Mouse (Mus musculus): ENCODE data around the gene Gpr150. TPM values are rescaled to one million over a fixed set of nuclear protein-coding genes. Genes with fewer than 3 reads are reported as not detected.

The Gpr150 gene
- not detected for polyA plus RNA-seq (2014; fragmentation: Illumina TruSeq; extraction: RNeasy Lipid Tissue Mini Kit (QIAGEN cat#74804); ENCODE audit: low read depth, low replicate concordance)

GRCm38 (mm10) chr13:76056896-76057266, at the start of gene Gpr150:
TSS of gene Gpr150 (minus strand) at chr13:76056996.

GRCm38 (mm10) chr13:76098493-76099303, 41.9 kb upstream of the Gpr150 start, which contains the start of the genes Arsk and Ttc37:
TSS of gene Arsk (minus strand) at chr13:76098660.
TSS of gene Ttc37 (plus strand) at chr13:76098734.

GRCm38 (mm10) chr13:76017974-76018843, 38.6 kb downstream of the Gpr150 start, which contains the start of gene Rfesd:
TSS of gene Rfesd (minus strand) at chr13:76018719.

Other genes with a start within 250 kb of the Gpr150 start
- 161 TPM for gene Glrx, start 217.1 kb downstream of the Gpr150 start, polyA plus RNA-seq (2014; fragmentation: Illumina TruSeq; extraction: RNeasy Lipid Tissue Mini Kit (QIAGEN cat#74804); ENCODE audit: low read depth, low replicate concordance)
- gene Rhobtb3, start 113.1 kb downstream of the Gpr150 start, polyA plus RNA-seq (2014; fragmentation: Illumina TruSeq; extraction: RNeasy Lipid Tissue Mini Kit (QIAGEN cat#74804); ENCODE audit: low read depth, low replicate concordance), result 17.2 TPM
- not detected for gene Spata9, start 89.8 kb downstream of the Gpr150 start, polyA plus RNA-seq (2014; fragmentation: Illumina TruSeq; extraction: RNeasy Lipid Tissue Mini Kit (QIAGEN cat#74804); ENCODE audit: low read depth, low replicate concordance)
- 105 TPM for gene Rfesd, start 38.3 kb downstream of the Gpr150 start, polyA plus RNA-seq (2014; fragmentation: Illumina TruSeq; extraction: RNeasy Lipid Tissue Mini Kit (QIAGEN cat#74804); ENCODE audit: low read depth, low replicate concordance)
- 36.1 TPM for gene Arsk, start 41.7 kb upstream of the Gpr150 start, polyA plus RNA-seq (2014; fragmentation: Illumina TruSeq; extraction: RNeasy Lipid Tissue Mini Kit (QIAGEN cat#74804); ENCODE audit: low read depth, low replicate concordance)
- gene Ttc37, start 41.7 kb upstream of the Gpr150 start, polyA plus RNA-seq (2014; fragmentation: Illumina TruSeq; extraction: RNeasy Lipid Tissue Mini Kit (QIAGEN cat#74804); ENCODE audit: low read depth, low replicate concordance), result 29.2 TPM
- gene Fam81b, start 248.1 kb upstream of the Gpr150 start, polyA plus RNA-seq (2014; fragmentation: Illumina TruSeq; extraction: RNeasy Lipid Tissue Mini Kit (QIAGEN cat#74804); ENCODE audit: low read depth, low replicate concordance), result not detected